Mouse (Mus musculus) hindbrain, embryonic 13.5 days (tissue): ENCODE measurements around the gene Tspan4. TPM values are rescaled to one million over a fixed set of nuclear protein-coding genes. Genes with fewer than 3 reads are reported as not detected.
A peak's percentile ranks its signal among the peaks of the same experiment; 100 is the strongest.

Source experiments
- ATAC-seq: fragments of 200-750 bp; cut with Nextera tagmentation; 2 replicates; pipeline ENCODE4 v1.8.0; 2017; ENCODE audit warnings: moderate TSS enrichment; ENCODE audit not compliant: low FRiP score
- H3K27ac ChIP-seq: fragments of 300-500 bp; sonication (generic); 2 replicates; pipeline ENCODE4 v1.5.1; 2015; ENCODE audit warnings: inconsistent platforms, mild to moderate bottlenecking, moderate library complexity
- H3K27me3 ChIP-seq: fragments of 300-500 bp; sonication (generic); 2 replicates; pipeline ENCODE4 v1.6.1; 2015; ENCODE audit warnings: mild to moderate bottlenecking, inconsistent platforms
- H3K36me3 ChIP-seq: fragments of 300-500 bp; sonication (generic); 2 replicates; pipeline ENCODE4 v1.6.1; 2015; ENCODE audit warnings: mild to moderate bottlenecking, inconsistent platforms
- H3K4me1 ChIP-seq: fragments of 300-500 bp; sonication (generic); replicated peaks from 2 replicates; pipeline ENCODE4 v1.6.1; 2015; ENCODE audit warnings: inconsistent platforms
- H3K4me2 ChIP-seq: fragments of 300-500 bp; sonication (generic); 2 replicates; pipeline ENCODE4 v1.6.1; 2015; ENCODE audit warnings: inconsistent platforms, mild to moderate bottlenecking, moderate library complexity
- H3K4me3 ChIP-seq: fragments of 300-500 bp; sonication (generic); 2 replicates; pipeline ENCODE4 v1.5.1; 2015; ENCODE audit warnings: mild to moderate bottlenecking, inconsistent platforms
- H3K9ac ChIP-seq: fragments of 300-500 bp; sonication (generic); 2 replicates; pipeline ENCODE4 v1.6.1; 2015; ENCODE audit warnings: mild to moderate bottlenecking, inconsistent platforms
- H3K9me3 ChIP-seq: fragments of 300-500 bp; sonication (generic); 2 replicates; pipeline ENCODE4 v1.6.1; 2016; ENCODE audit warnings: inconsistent platforms
- WGBS: fragments of 180-500 bp; shearing (Covaris S2); methylation state at CpG from one replicate; pipeline ENCODE4 v1.1.7; 2015; 5-methylcytosine and 5-hydroxymethylcytosine counted together
- polyA plus RNA-seq: library from polyadenylated mRNA; unstranded; fragments of >200 nt; fragmentation: Nextera tagmentation; extraction: Ambion mirVana; gene quantifications from 2 replicates; pipeline ENCODE4 v1.2.1, GENCODE M21; 2015

Gene Tspan4
- polyA plus RNA-seq, 1 experiment from 2014 or later: 34.1 TPM

- no peak for ATAC-seq
- Histone ChIP-seq H3K4me1 (peaks cover 76% of the 10 kb centered on the region), H3K9ac (peak overlapping the region; percentile 83), H3K36me3 (peaks cover 38% of the 10 kb centered on the region), H3K9me3 (no peaks in the 10 kb centered on the region), H3K4me2 (peak overlapping the region; percentile 77), H3K27ac (peak overlapping the region; percentile 82), H3K27me3 (no peaks in the 10 kb centered on the region), H3K4me3 (peak overlapping the region; percentile 64)
- WGBS: 73% methylated on average over 15 of the region's 15 CpGs
These were observed 41.3 kb upstream of the Tspan4 start for GRCm38 (mm10) chr7:141433517-141434400.

- Histone ChIP-seq H3K9ac (peak overlapping the region; percentile 83), H3K27ac (peak overlapping the region; percentile 82)
- 10% methylated on average over 8 of the region's 8 CpGs for WGBS
These were observed 40.6 kb upstream of the Tspan4 start for GRCm38 (mm10) chr7:141434464-141434863.

GRCm38 (mm10) chr7:141435129-141435855 is 39.7 kb upstream of the Tspan4 start:
- Histone ChIP-seq H3K4me2 (peak overlapping the region; percentile 77), H3K27ac (peak overlapping the region; percentile 82), H3K27me3 (no peaks in the 10 kb centered on the region), H3K4me3 (peak overlapping the region; percentile 64), H3K36me3 (peaks cover 42% of the 10 kb centered on the region), H3K9ac (peak overlapping the region; percentile 83), H3K9me3 (no peaks in the 10 kb centered on the region), H3K4me1 (peaks cover 61% of the 10 kb centered on the region)
- WGBS: 5% methylated on average over 17 of the region's 17 CpGs
- no peak for ATAC-seq

More at GRCm38 (mm10) chr7:141434464-141434863, 40.6 kb upstream of the Tspan4 start:
- H3K9me3 ChIP-seq: no peaks in the 10 kb centered on the region
- no peaks in the 10 kb centered on the region for H3K27me3 ChIP-seq
- H3K4me3 ChIP-seq: peak overlapping the region; percentile 64
- peaks cover 69% of the 10 kb centered on the region for H3K4me1 ChIP-seq
- peaks cover 44% of the 10 kb centered on the region for H3K36me3 ChIP-seq
- peak overlapping the region; percentile 77 for H3K4me2 ChIP-seq
- no peak for ATAC-seq

- peak overlapping the region; percentile 82 for H3K27ac ChIP-seq
- peaks cover 60% of the 10 kb centered on the region for H3K4me1 ChIP-seq
- H3K9me3 ChIP-seq: no peaks in the 10 kb centered on the region
- H3K36me3 ChIP-seq: peaks cover 35% of the 10 kb centered on the region
- 68% methylated on average over 9 of the region's 9 CpGs for WGBS
- ATAC-seq: no peak
- H3K4me2 ChIP-seq: peak overlapping the region; percentile 77
- H3K27me3 ChIP-seq: no peaks in the 10 kb centered on the region
- peak overlapping the region; percentile 85; the same call in 1 of the 2 replicates for H3K9ac ChIP-seq
- H3K4me3 ChIP-seq: peak overlapping the region; percentile 64
These were observed 39.1 kb upstream of the Tspan4 start for GRCm38 (mm10) chr7:141435856-141436522.

- Histone ChIP-seq H3K27me3 (no peaks in the 10 kb centered on the region), H3K4me3 (peak overlapping the region; percentile 64), H3K4me2 (peak overlapping the region; percentile 77), H3K36me3 (peaks cover 29% of the 10 kb centered on the region), H3K4me1 (peaks cover 60% of the 10 kb centered on the region), H3K9me3 (no peaks in the 10 kb centered on the region), H3K9ac (peak overlapping the region; percentile 85), H3K27ac (peak overlapping the region; percentile 40; the same call in 1 of the 2 replicates)
- no peak for ATAC-seq
- WGBS: 46% methylated on average over 2 of the region's 2 CpGs
These were observed 38.5 kb upstream of the Tspan4 start for GRCm38 (mm10) chr7:141436523-141436892.

GRCm38 (mm10) chr7:141437178-141438120 is 37.6 kb upstream of the Tspan4 start, which contains the start of gene Slc25a22:
Gene Slc25a22, minus strand, starts transcription at chr7:141437892.
- peak within 1 kb of the TSS; percentile 77 for H3K4me2 ChIP-seq
- peak within 1 kb of the TSS; percentile 85 for H3K9ac ChIP-seq
- peak; percentile 76 for ATAC-seq
- 6% methylated on average over 50 of the region's 53 CpGs for WGBS
- peak within 1 kb of the TSS; percentile 64 for H3K4me3 ChIP-seq
- no peaks in the 10 kb centered on the region for H3K9me3 ChIP-seq
- peak within 1 kb of the TSS; percentile 86 for H3K27ac ChIP-seq
- H3K4me1 ChIP-seq: peaks cover 57% of the 10 kb centered on the region
- peaks cover 20% of the 10 kb centered on the region for H3K36me3 ChIP-seq
- H3K27me3 ChIP-seq: no peaks in the 10 kb centered on the region

GRCm38 (mm10) chr7:141438201-141438968 is 36.7 kb upstream of the Tspan4 start:
- H3K36me3 ChIP-seq: peaks cover 11% of the 10 kb centered on the region
- 93% methylated on average over 12 of the region's 12 CpGs for WGBS
- ATAC-seq: no peak
- no peaks in the 10 kb centered on the region for H3K9me3 ChIP-seq
- no peaks in the 10 kb centered on the region for H3K27me3 ChIP-seq
- H3K4me1 ChIP-seq: peaks cover 57% of the 10 kb centered on the region
- H3K27ac ChIP-seq: peak overlapping the region; percentile 86; the same call in 1 of the 2 replicates
- H3K9ac ChIP-seq: peak overlapping the region; percentile 85; the same call in 1 of the 2 replicates
- H3K4me3 ChIP-seq: 0 out of 2 replicates have a peak overlapping the region, but pooled peaks have one; percentile 64
- H3K4me2 ChIP-seq: peak overlapping the region; percentile 77; the same call in 1 of the 2 replicates

GRCm38 (mm10) chr7:141439140-141439679 is 35.8 kb upstream of the Tspan4 start:
- Histone ChIP-seq H3K4me1 (peaks cover 57% of the 10 kb centered on the region), H3K9ac (no peak overlapping the region; the same call in 1 of the 2 replicates), H3K4me2 (no peak overlapping the region), H3K27ac (no peak overlapping the region), H3K36me3 (peaks cover 6% of the 10 kb centered on the region; the same call in 1 of the 2 replicates), H3K4me3 (no peak overlapping the region), H3K27me3 (no peaks in the 10 kb centered on the region), H3K9me3 (no peaks in the 10 kb centered on the region)
- WGBS: 94% methylated on average over 10 of the region's 10 CpGs
- ATAC-seq: no peak

GRCm38 (mm10) chr7:141439811-141440210 is 35.2 kb upstream of the Tspan4 start:
- ATAC-seq: no peak
- Histone ChIP-seq H3K27ac (no peak overlapping the region), H3K36me3 (peaks cover 6% of the 10 kb centered on the region; the same call in 1 of the 2 replicates), H3K9me3 (no peaks in the 10 kb centered on the region), H3K9ac (0 out of 2 replicates have a peak overlapping the region, but pooled peaks have one; percentile 13), H3K4me1 (peaks cover 52% of the 10 kb centered on the region), H3K4me2 (no peak overlapping the region), H3K27me3 (no peaks in the 10 kb centered on the region), H3K4me3 (no peak overlapping the region)
- WGBS: 93% methylated on average over 11 of the region's 11 CpGs

GRCm38 (mm10) chr7:141440613-141441012 is 34.4 kb upstream of the Tspan4 start:
- no peak overlapping the region for H3K27ac ChIP-seq
- H3K4me1 ChIP-seq: peaks cover 44% of the 10 kb centered on the region
- peaks cover 6% of the 10 kb centered on the region; the same call in 1 of the 2 replicates for H3K36me3 ChIP-seq
- no peak overlapping the region for H3K4me2 ChIP-seq
- ATAC-seq: no peak
- no peak overlapping the region for H3K4me3 ChIP-seq
- 37% methylated on average over 6 of the region's 6 CpGs for WGBS
- H3K27me3 ChIP-seq: no peaks in the 10 kb centered on the region
- no peak overlapping the region for H3K9ac ChIP-seq
- H3K9me3 ChIP-seq: no peaks in the 10 kb centered on the region
